Mouse (Mus musculus) ES-Bruce4 (cell line): ENCODE measurements around the gene Irf2. TPM values are rescaled to one million over a fixed set of nuclear protein-coding genes. Genes with fewer than 3 reads are reported as not detected.

Experiments
- H3K27ac ChIP-seq: 2 replicates; pipeline ENCODE4 v1.5.1; 2012; ENCODE audit warnings: low read length, inconsistent platforms; ENCODE audit not compliant: insufficient read depth
- H3K27me3 ChIP-seq: 2 replicates; pipeline ENCODE4 v1.6.1; 2012; ENCODE audit warnings: mild to moderate bottlenecking, low read length, inconsistent platforms; ENCODE audit not compliant: control insufficient read depth, poor library complexity, insufficient read depth, severe bottlenecking
- H3K36me3 ChIP-seq: 2 replicates; pipeline ENCODE4 v1.6.1; 2012; ENCODE audit warnings: inconsistent platforms, mild to moderate bottlenecking, low read length, moderate library complexity; ENCODE audit not compliant: control insufficient read depth, poor library complexity, insufficient read depth, severe bottlenecking
- H3K4me1 ChIP-seq: one replicate; pipeline ENCODE4 v1.8.1; 2011; ENCODE audit warnings: low read length; ENCODE audit not compliant: control insufficient read depth, insufficient read depth
- H3K4me3 ChIP-seq: 2 replicates; pipeline ENCODE4 v1.5.1; 2011; ENCODE audit warnings: low read depth, mild to moderate bottlenecking, low read length
- H3K9ac ChIP-seq: 2 replicates; pipeline ENCODE4 v1.6.1; 2012; ENCODE audit warnings: low read depth, mild to moderate bottlenecking, inconsistent platforms; ENCODE audit not compliant: poor library complexity, severe bottlenecking
- H3K9me3 ChIP-seq: replicated peaks from 2 replicates; pipeline ENCODE4 v1.6.1; 2012; ENCODE audit warnings: mild to moderate bottlenecking, low read length, inconsistent platforms; ENCODE audit not compliant: control insufficient read depth, poor library complexity, insufficient read depth, severe bottlenecking
- CTCF ChIP-seq: IDR thresholded peaks from one replicate; pipeline ENCODE4 v1.8.1; 2011; ENCODE audit warnings: low read depth, low read length
- EP300 ChIP-seq: IDR thresholded peaks from 2 replicates; pipeline ENCODE4 v1.6.1; 2011; ENCODE audit warnings: low read depth, low read length; ENCODE audit not compliant: insufficient read depth
- POLR2A ChIP-seq: IDR thresholded peaks from one replicate; pipeline ENCODE4 v1.8.1; 2011; ENCODE audit warnings: low read length; ENCODE audit not compliant: insufficient read depth
- polyA plus RNA-seq: library from polyadenylated mRNA; stranded (reverse); fragments of >200 nt; gene quantifications from 2 replicates; pipeline ENCODE4 v1.2.4, GENCODE M21; 2011; ENCODE audit warnings: low read depth; ENCODE audit not compliant: missing spikeins, insufficient read depth, insufficient read length

Gene Irf2
- polyA plus RNA-seq, 1 experiment, result 17.6 TPM

GRCm38 (mm10) chr8:46739956-46740512, 502 bp downstream of the Irf2 start:
- Histone ChIP-seq H3K27me3 (peaks cover 27% of the 10 kb centered on the region), H3K27ac (no peak overlapping the region)
- TF ChIP-seq EP300 (no peak), POLR2A (no peak), CTCF (no peak)

GRCm38 (mm10) chr8:46740513-46741280, 1.2 kb downstream of the Irf2 start:
- TF ChIP-seq CTCF (no peak), POLR2A (no peak), EP300 (no peak)

More at GRCm38 (mm10) chr8:46739956-46740512, 502 bp downstream of the Irf2 start:
- peaks cover 2% of the 10 kb centered on the region for H3K4me1 ChIP-seq
- no peaks in the 10 kb centered on the region for H3K9me3 ChIP-seq
- H3K9ac ChIP-seq, result peak overlapping the region; percentile 74
- no peaks in the 10 kb centered on the region for H3K36me3 ChIP-seq
- H3K4me3 ChIP-seq, result peak overlapping the region; percentile 53

GRCm38 (mm10) chr8:46741281-46741791, 1.8 kb downstream of the Irf2 start:
- H3K27me3 ChIP-seq, result peaks cover 27% of the 10 kb centered on the region
- H3K9me3 ChIP-seq, result no peaks in the 10 kb centered on the region
- H3K9ac ChIP-seq, result peak overlapping the region; percentile 74
- H3K27ac ChIP-seq, result no peak overlapping the region
- H3K4me3 ChIP-seq, result peak overlapping the region; percentile 53
- H3K36me3 ChIP-seq, result no peaks in the 10 kb centered on the region
- no peak for TF ChIP-seq POLR2A
- peaks cover 2% of the 10 kb centered on the region for H3K4me1 ChIP-seq

More at GRCm38 (mm10) chr8:46740513-46741280, 1.2 kb downstream of the Irf2 start:
- no peaks in the 10 kb centered on the region for H3K36me3 ChIP-seq
- H3K4me1 ChIP-seq, result peaks cover 2% of the 10 kb centered on the region
- peak overlapping the region; percentile 53 for H3K4me3 ChIP-seq
- peak overlapping the region; percentile 74 for H3K9ac ChIP-seq
- no peak overlapping the region for H3K27ac ChIP-seq
- H3K27me3 ChIP-seq, result peaks cover 27% of the 10 kb centered on the region
- H3K9me3 ChIP-seq, result no peaks in the 10 kb centered on the region

GRCm38 (mm10) chr8:46741991-46742690, 2.6 kb downstream of the Irf2 start:
- Histone ChIP-seq H3K9ac (no peak overlapping the region), H3K4me3 (no peak overlapping the region), H3K27ac (no peak overlapping the region), H3K27me3 (peaks cover 27% of the 10 kb centered on the region), H3K36me3 (no peaks in the 10 kb centered on the region), H3K9me3 (no peaks in the 10 kb centered on the region), H3K4me1 (peaks cover 2% of the 10 kb centered on the region)
- TF ChIP-seq CTCF (no peak), POLR2A (no peak), EP300 (no peak)

GRCm38 (mm10) chr8:46742691-46743082, 3.2 kb downstream of the Irf2 start:
- Histone ChIP-seq H3K27me3 (peaks cover 27% of the 10 kb centered on the region), H3K9ac (no peak overlapping the region), H3K27ac (no peak overlapping the region), H3K4me3 (no peak overlapping the region), H3K9me3 (no peaks in the 10 kb centered on the region), H3K4me1 (peaks cover 2% of the 10 kb centered on the region), H3K36me3 (no peaks in the 10 kb centered on the region)
- TF ChIP-seq CTCF, result no peak
- no peak for TF ChIP-seq POLR2A
- no peak for TF ChIP-seq EP300

- Histone ChIP-seq H3K36me3 (no peaks in the 10 kb centered on the region), H3K9ac (no peak overlapping the region), H3K27me3 (peaks cover 18% of the 10 kb centered on the region), H3K27ac (no peak overlapping the region), H3K4me1 (no peaks in the 10 kb centered on the region), H3K4me3 (no peak overlapping the region), H3K9me3 (no peaks in the 10 kb centered on the region)
- TF ChIP-seq CTCF (no peak), POLR2A (no peak), EP300 (no peak)
Observed at GRCm38 (mm10) chr8:46745464-46745863, 5.9 kb downstream of the Irf2 start.
